Mouse (Mus musculus) stomach, embryonic 16.5 days (tissue): ENCODE measurements around the gene Edc3. TPM values are rescaled to one million over a fixed set of nuclear protein-coding genes. Genes with fewer than 3 reads are reported as not detected.

Experiments used
- ATAC-seq: fragments of 200-750 bp; cut with Nextera tagmentation; 2 replicates; pipeline ENCODE4 v1.8.0; 2017; ENCODE audit warnings: moderate number of reproducible peaks, moderate TSS enrichment; ENCODE audit not compliant: insufficient read depth, low FRiP score
- H3K27ac ChIP-seq: fragments of 300-500 bp; sonication (generic); 2 replicates; pipeline ENCODE4 v1.5.1; 2014; ENCODE audit warnings: low read length
- H3K27me3 ChIP-seq: fragments of 300-500 bp; sonication (generic); 2 replicates; pipeline ENCODE4 v1.6.1; 2014; ENCODE audit warnings: low read length, control low read depth, mixed read lengths; ENCODE audit not compliant: control insufficient read depth, insufficient read depth
- H3K36me3 ChIP-seq: fragments of 300-500 bp; sonication (generic); 2 replicates; pipeline ENCODE4 v1.6.1; 2014; ENCODE audit warnings: low read length; ENCODE audit not compliant: control insufficient read depth, insufficient read depth
- H3K4me1 ChIP-seq: fragments of 300-500 bp; sonication (generic); 2 replicates; pipeline ENCODE4 v1.6.1; 2014; ENCODE audit warnings: low read length, control low read depth, mixed read lengths; ENCODE audit not compliant: control insufficient read depth, insufficient read depth
- H3K4me2 ChIP-seq: fragments of 300-500 bp; sonication (generic); 2 replicates; pipeline ENCODE4 v1.6.1; 2014; ENCODE audit warnings: low read depth, low read length, mixed read lengths
- H3K4me3 ChIP-seq: fragments of 300-500 bp; sonication (generic); replicated peaks from 2 replicates; pipeline ENCODE4 v1.5.1; 2014; ENCODE audit warnings: mild to moderate bottlenecking, low read length
- H3K9ac ChIP-seq: fragments of 300-500 bp; sonication (generic); 2 replicates; pipeline ENCODE4 v1.6.1; 2014; ENCODE audit warnings: low read length
- H3K9me3 ChIP-seq: fragments of 300-500 bp; sonication (generic); replicated peaks from 2 replicates; pipeline ENCODE4 v1.6.1; 2016; ENCODE audit warnings: low read length, control low read depth; ENCODE audit not compliant: control insufficient read depth
- WGBS: fragments of 180-500 bp; shearing (Covaris S2); extraction: QIAGEN DNeasy Blood & Tissue Kit; methylation state at CpG from one replicate; pipeline ENCODE4 v1.1.7; 2014; 5-methylcytosine and 5-hydroxymethylcytosine counted together
- polyA plus RNA-seq: library from polyadenylated mRNA; unstranded; fragments of >200 nt; fragmentation: Nextera tagmentation; extraction: Ambion mirVana; gene quantifications from 2 replicates; pipeline ENCODE4 v1.2.1, GENCODE M21; 2015

Gene Edc3
- polyA plus RNA-seq, 1 experiment from 2014 or later: 28.6 TPM

DNA sequence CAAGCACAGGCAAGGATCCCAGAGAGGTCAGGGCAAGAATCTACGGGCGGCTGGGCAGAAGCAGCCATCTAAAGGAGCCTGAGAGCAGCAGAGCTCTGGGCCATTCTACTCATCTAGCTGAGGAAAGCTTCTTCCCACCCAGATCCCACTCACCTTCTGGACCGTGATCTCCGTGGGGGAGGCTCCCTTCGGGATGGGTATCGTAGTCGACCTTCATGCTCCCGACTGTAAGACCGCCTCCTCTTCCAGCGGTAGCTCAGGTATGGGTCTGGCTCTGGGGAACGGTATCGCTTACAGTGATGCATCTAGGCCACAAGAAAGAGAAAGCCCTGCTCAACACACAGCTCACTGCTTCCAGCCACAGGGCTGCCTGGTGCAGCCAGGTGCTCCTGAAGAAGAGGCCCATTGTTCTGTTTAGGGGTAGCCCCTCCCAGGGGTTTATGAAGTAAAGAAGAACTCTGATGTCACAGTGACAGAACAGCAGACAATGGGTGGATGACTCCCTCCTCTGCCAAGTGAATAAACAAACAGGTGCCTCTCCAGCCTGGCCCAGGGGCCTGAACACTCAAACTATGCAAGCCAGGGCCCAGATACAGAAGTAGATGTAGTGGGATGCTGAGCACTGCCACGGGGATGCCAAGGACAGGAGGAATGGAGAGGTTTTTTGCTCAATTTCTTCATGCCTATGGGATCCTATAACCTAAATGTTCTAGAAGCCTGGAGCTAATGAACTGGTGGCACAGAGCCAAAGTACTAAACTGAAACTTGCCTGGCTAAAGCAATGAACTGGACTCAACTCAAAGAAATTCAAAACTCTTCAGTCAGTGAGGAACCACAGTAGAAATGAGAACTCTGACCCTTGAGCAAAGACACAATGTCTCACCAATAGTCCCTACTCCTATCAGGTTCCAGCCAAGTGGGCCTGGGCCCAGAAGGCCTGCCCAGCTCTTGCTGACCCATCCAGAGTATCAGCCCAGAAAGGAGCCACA, 53.5 kb downstream of the Edc3 start:
- 92% methylated on average over 13 of the region's 13 CpGs for WGBS
- Histone ChIP-seq H3K36me3 (peaks cover 7% of the 10 kb centered on the region), H3K9ac (peak overlapping the region; percentile 36; the same call in 1 of the 2 replicates), H3K4me2 (peak overlapping the region; percentile 1; the same call in 1 of the 2 replicates), H3K4me3 (no peak overlapping the region), H3K4me1 (peaks cover 33% of the 10 kb centered on the region), H3K27ac (no peak overlapping the region), H3K27me3 (no peaks in the 10 kb centered on the region), H3K9me3 (no peaks in the 10 kb centered on the region)
- ATAC-seq: no peak

DNA sequence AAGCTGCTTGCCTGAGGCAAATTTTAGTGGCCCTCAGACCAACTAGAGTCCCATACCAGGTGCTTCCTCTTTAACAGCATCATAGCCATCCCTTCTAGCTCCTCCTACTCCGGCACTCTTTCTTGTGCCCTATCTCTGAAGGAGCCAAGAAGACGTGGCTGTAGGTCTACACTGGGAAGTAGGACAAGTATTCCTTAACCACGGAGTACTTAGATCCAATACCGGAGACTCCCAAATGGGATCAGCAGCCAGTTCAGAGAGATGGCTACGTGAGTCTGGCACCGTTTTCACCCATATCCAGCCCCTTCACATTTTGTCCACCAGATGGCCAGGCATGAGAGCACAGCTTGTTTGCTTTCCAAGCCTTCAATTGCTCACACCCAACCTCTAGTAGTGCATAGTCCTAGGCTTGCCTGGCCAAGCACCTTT, 54.2 kb downstream of the Edc3 start:
- Histone ChIP-seq H3K9me3 (no peaks in the 10 kb centered on the region), H3K4me3 (no peak overlapping the region), H3K36me3 (peaks cover 4% of the 10 kb centered on the region; the same call in 1 of the 2 replicates), H3K9ac (peak overlapping the region; percentile 36; the same call in 1 of the 2 replicates), H3K27me3 (no peaks in the 10 kb centered on the region), H3K4me1 (peaks cover 33% of the 10 kb centered on the region), H3K27ac (no peak overlapping the region), H3K4me2 (peak overlapping the region; percentile 1; the same call in 1 of the 2 replicates)
- WGBS: 46% methylated on average over 6 of the region's 6 CpGs
- ATAC-seq: no peak

DNA sequence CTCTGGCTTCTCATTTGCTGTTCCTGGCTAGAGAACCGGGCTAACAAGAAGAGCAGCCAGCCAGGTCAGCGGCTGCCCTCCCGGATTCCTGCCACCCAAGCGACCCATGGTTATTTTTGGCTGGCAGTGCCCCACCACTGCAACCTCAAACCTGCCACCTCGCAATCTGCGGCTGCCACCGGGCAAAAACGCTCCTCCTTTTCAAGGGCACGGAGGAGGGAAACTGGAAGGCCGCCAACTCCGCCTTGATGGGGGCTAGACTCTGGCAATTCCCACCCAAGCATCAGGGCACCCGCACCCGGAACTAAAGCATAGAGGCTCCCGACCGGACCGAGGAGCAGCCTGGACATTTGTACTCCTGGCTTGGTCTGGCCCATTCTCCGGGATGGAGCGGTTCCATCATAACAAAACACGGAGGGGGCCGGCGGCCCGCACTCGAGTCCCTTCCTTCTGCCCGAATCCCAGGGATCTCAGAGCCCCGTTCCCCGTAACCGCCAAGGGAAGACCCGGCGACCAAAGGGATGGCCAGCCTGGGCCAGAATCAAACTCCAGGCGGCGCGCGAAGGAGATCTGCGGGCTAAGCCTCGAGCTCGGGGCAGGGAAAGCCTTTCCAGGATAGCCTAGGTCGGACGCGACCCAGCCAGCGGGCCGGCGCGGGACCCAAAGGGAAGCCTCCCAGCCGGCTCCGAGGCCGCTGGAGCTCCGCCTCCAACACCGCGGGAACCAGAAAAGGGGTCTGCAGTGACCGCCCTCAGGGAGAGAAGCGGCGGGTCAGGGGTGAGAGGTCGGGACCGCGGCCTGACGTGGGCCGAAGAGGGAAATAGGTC, 56.0 kb downstream of the Edc3 start:
- under 1% methylated on average over 57 of the region's 57 CpGs for WGBS
- ATAC-seq: peak; percentile 66
- Histone ChIP-seq H3K36me3 (peaks cover 4% of the 10 kb centered on the region; the same call in 1 of the 2 replicates), H3K4me3 (peak overlapping the region; percentile 80), H3K4me1 (peaks cover 33% of the 10 kb centered on the region), H3K27me3 (no peaks in the 10 kb centered on the region), H3K9me3 (no peaks in the 10 kb centered on the region), H3K9ac (peak overlapping the region; percentile 98), H3K27ac (peak overlapping the region; percentile 98), H3K4me2 (peak overlapping the region; percentile 97)

DNA sequence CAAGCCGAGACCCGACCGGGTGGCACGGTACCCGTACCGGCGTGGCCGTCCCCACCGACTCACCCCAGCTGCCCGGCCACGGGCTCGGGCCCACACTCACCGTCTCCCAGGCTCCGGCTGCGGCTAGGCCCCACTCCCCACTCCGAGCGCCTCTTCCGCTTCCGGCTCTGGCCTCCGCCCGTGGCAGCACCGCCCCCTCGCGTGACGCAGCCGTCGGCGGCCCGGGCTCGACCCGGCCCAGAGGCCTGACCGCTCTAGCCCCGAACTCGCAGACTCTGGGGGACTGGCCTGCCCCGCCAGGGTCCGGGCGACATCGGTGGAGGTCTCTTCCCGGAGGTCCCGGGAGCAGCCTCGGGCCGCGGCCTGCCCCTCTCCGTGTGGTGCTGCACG, 56.6 kb downstream of the Edc3 start:
- Histone ChIP-seq H3K4me1 (peaks cover 33% of the 10 kb centered on the region), H3K4me2 (peak overlapping the region; percentile 97), H3K9me3 (no peaks in the 10 kb centered on the region), H3K9ac (peak overlapping the region; percentile 98), H3K36me3 (peaks cover 4% of the 10 kb centered on the region; the same call in 1 of the 2 replicates), H3K27me3 (no peaks in the 10 kb centered on the region), H3K27ac (peak overlapping the region; percentile 98), H3K4me3 (peak overlapping the region; percentile 80)
- WGBS: 0% methylated on average over 45 of the region's 45 CpGs
- peak; percentile 95 for ATAC-seq

DNA sequence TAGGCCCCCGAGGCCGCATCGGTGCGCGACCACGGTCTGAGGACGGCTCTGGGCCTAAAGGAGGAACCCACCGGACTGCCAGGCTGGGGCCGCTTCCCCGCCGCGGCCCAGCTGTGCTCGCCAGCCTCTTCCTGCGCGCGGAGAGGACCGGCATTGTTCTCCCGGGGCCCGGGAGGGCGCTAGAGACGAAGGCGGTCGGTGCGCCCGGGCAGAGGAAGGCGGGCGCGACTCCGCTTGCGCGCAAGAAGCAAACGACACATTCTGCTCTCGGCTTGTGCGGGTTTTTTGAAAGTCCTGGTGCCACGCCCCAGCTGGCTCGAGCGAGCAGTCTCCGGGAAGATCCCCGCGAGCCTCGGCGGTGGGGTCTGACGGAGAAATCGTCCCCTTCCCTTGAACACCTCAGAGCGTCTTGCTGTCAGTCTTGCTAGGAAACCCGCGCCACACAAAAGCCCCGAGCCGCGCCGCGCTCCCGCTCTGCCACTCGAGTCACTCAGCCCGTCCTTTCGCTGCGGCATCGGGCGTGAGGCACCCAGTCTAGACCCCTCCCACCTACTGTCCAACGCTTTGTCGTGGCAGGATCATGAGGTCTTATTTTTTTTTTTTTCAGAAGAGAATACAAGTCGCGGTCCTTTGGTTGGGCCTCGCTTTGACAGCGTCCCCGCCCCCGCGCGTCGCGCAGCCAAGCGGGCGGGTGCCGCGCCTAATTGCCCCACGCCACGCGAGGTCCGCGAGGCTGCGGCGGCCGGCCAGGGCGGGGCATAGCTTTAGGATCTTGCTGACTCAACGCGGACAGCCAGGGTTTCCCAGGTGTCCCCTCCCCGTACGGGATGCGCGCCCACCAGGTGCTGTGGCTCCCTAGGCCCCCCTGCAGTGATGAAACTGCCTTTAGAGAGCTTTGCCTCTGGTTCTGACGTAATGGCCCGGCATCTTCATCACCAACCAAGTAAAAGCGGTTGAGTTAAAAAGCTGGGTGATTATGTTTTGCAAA, 57.3 kb downstream of the Edc3 start, which contains the start of gene Clk3:
Clk3 (minus strand) TSS at position 497 of the 988 bp plus-strand sequence.
- no peaks in the 10 kb centered on the region for H3K9me3 ChIP-seq
- peak within 1 kb of the TSS; percentile 98 for H3K9ac ChIP-seq
- no peaks in the 10 kb centered on the region for H3K27me3 ChIP-seq
- H3K27ac ChIP-seq: peak within 1 kb of the TSS; percentile 98
- 0 out of 2 replicates have a peak, but pooled peaks cover under 1% of the 10 kb centered on the region for H3K36me3 ChIP-seq
- WGBS: under 1% methylated on average over 92 of the region's 93 CpGs
- H3K4me3 ChIP-seq: peak within 1 kb of the TSS; percentile 80
- ATAC-seq: peak; percentile 51
- peaks cover 33% of the 10 kb centered on the region for H3K4me1 ChIP-seq
- peak within 1 kb of the TSS; percentile 97 for H3K4me2 ChIP-seq

DNA sequence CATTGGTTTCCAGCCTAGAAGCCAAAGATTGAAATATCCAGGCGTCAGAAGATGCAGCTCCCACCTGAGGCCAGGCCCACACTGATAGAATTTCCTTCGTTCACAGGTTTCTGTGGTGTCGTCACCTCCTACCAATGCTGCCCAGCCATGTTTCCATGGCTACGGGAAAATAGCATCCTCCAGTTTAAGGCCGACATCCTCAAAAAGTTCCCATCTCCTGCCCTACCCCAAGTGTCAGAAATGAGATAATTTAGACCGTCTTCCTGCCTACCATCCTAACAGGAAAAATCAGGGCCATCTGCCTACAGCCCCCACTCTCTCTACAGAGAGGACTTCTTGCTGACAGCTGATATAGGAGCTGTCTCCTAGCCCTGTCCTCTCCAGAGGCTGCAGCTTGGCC, 58.1 kb downstream of the Edc3 start:
- no peak for ATAC-seq
- WGBS: 45% methylated on average over 6 of the region's 6 CpGs
- Histone ChIP-seq H3K27me3 (no peaks in the 10 kb centered on the region), H3K9me3 (no peaks in the 10 kb centered on the region), H3K4me3 (peak overlapping the region; percentile 80), H3K4me1 (peaks cover 33% of the 10 kb centered on the region), H3K36me3 (no peaks in the 10 kb centered on the region), H3K27ac (no peak overlapping the region), H3K9ac (peak overlapping the region; percentile 98), H3K4me2 (peak overlapping the region; percentile 97)

DNA sequence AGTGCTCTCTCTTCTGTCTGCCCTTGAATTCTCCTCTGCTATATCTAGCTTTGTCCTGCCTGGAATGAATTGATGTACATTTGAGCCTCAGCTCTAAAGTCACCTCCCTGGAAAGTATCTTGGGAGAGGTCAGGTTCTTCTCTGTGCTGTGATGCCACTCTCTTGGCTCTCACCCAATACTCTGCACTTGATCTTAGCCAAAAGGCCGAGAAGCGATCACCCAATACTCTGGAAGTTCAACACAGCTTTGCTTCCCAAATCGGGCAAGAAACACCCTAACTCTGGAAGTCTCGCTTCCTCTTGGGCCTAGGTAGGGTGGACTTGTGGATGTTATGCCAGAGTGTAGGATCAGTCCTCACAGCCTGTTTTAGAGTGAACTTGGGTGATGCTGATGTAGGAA, 58.9 kb downstream of the Edc3 start:
- no peak overlapping the region for H3K4me3 ChIP-seq
- H3K27ac ChIP-seq: no peak overlapping the region
- no peaks in the 10 kb centered on the region for H3K9me3 ChIP-seq
- ATAC-seq: no peak
- no peak overlapping the region for H3K9ac ChIP-seq
- H3K4me1 ChIP-seq: peaks cover 27% of the 10 kb centered on the region
- H3K4me2 ChIP-seq: no peak overlapping the region
- H3K27me3 ChIP-seq: no peaks in the 10 kb centered on the region
- 91% methylated on average over 4 of the region's 4 CpGs for WGBS
- no peaks in the 10 kb centered on the region for H3K36me3 ChIP-seq

DNA sequence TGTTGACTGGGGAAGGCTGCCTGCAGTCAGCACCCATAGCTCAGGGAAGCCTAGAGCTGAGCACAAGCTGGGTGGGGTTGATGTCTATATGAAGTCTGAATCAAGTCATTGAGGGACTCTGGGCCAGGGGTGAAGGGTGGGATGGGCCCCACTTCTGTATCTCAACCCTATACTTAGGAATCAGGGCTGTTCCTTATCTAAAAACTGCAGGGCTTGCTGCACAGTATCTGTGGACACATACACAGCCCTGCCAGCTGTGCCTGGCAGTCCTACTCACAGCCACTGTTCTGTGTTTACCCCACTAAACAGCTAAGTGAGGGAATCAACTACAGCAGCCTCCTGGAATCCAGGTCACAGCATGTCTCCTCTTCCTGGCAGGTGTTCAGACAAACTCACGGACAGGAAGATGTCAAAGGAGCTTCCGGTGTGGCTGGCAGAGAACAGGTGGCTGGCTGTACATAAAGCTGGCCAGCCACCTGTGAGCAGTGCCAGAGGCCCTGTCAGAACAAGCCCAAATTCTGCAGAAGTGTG, 61.3 kb downstream of the Edc3 start:
- Histone ChIP-seq H3K27me3 (no peaks in the 10 kb centered on the region), H3K4me2 (no peak overlapping the region), H3K9me3 (no peaks in the 10 kb centered on the region), H3K4me3 (no peak overlapping the region), H3K4me1 (peaks cover 7% of the 10 kb centered on the region; the same call in 1 of the 2 replicates), H3K36me3 (no peaks in the 10 kb centered on the region), H3K27ac (no peak overlapping the region), H3K9ac (no peak overlapping the region)
- ATAC-seq: no peak
- WGBS: 49% methylated on average over 2 of the region's 2 CpGs
